Mouse (Mus musculus) thymus, postnatal 25 days (tissue): ENCODE data around the gene 1700067K01Rik.
"Not testable (repeated sequence)": the region's sequence is repeated elsewhere in the genome, so short reads cannot be mapped to it uniquely, and the experiment has no call there.

Experiments used
- DNase-seq: peaks from one replicate; pipeline ENCODE4 v3.0.0; 2022

Gene 1700067K01Rik

DNA sequence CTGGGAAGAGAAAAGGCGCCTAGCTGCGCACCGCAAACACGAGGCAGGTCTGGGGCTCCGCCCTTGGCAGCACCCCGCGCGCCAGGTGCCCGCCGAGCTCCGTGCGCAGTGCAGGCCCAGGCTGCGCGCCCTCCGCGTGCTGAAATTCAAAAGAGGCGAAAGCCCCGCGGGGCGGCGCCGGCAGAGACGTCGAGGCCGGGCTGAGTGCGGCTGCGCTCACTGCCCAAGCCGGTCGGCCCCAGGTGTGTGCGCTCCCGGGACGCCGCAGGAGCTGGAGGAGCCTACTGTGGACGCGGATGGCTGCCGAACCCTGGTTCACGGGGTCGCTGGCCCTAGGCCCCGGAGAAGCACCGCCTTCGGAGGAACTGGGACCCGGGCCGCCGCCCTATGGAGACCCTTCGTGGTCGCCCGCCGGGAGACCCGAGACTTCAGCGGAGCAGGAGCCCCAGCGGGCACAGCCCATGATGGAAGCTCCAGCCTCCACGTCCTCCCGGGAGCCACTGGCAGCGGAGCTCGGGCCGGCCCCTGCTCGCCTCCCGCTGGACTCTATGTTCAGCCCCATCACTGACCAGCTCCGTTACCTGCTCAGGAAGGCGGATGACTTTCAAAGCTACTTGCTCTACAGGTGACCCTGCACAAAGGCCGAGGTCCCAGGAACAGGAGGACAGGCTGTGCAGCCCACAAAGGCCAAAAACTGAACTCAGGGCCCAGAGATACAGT, at the start of gene 1700067K01Rik:
1700067K01Rik (plus strand) TSS at position 222 of the 720 bp plus-strand sequence.
- DNase-seq, result no peak

DNA sequence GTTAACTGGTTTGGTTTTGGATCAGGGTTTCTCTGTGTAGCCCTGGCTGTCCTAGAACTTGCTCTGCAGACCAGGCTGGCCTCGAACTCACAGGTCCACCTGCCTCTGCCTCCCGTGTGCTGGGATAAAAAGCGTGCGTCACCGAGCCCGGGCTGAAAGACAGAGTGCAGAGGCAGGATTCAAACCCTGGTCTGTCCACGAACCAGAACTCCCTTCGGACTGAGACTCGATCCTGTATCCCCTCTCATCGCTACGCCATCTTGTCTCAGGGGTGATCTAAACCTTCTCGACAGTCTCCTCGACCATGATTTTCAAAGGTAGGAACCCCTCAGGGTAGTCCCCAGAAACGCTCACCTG, 46.6 kb upstream of the 1700067K01Rik start:
- DNase-seq, result no peak

DNA sequence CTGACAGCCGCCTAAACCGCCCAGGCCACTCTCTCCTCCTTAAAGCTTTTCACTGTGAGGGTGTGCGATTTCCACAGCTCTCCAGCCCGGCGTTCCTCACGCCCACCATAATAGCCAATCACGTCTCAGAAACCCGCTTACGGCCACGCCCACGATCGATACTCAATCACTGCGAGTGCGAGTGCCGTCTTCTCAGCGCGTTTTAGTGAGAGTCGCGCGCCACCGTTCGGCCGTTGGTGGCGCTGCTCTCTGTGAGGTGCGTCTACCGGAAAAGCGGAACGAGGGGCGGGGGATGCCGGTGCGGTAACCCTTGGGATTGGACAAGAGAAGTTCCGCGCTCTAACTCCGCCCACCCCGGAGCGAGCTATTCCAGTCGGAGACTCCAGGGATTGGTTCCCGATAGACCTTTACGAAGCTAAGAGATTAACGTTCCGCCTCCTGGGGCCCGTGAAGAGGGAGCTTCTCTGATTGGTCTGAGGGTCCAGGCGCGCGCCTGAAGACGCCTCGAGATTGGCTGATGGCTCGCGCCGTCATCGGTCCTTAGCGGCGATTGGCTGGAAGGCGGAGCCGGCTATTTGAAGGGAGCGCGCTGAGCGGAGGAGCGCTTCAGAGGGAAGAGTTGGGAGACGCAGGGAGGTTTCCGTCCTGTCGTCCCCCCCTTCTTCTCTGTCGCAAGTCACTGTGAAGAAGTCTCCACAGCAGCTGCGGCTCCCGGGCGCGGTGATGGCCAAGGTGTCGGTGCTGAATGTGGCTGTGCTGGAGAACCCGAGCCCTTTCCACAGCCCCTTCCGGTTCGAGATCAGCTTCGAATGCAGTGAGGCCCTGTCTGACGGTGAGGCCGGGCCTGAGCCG, 46.0 kb upstream of the 1700067K01Rik start, which contains the start of the genes Gm10644 and Asf1b:
Gm10644 (minus strand) TSS at position 100 of the 852 bp plus-strand sequence.
Asf1b (plus strand) TSS at position 402 of the 852 bp plus-strand sequence.
- DNase-seq, result peak; percentile 93

DNA sequence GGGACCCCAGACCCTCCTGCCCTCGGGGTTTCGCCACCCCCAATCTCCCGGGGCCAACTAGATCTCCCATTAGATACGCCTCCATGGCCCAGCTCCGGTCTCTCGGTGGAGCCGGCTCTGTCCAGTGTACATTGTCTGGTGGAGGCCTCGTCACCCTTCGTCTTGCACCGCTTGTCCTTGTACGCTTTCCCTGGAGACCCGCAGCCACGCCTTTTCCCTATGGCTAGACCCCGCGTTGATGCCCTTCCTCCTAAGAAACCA, 45.4 kb upstream of the 1700067K01Rik start:
- DNase-seq, result no peak

DNA sequence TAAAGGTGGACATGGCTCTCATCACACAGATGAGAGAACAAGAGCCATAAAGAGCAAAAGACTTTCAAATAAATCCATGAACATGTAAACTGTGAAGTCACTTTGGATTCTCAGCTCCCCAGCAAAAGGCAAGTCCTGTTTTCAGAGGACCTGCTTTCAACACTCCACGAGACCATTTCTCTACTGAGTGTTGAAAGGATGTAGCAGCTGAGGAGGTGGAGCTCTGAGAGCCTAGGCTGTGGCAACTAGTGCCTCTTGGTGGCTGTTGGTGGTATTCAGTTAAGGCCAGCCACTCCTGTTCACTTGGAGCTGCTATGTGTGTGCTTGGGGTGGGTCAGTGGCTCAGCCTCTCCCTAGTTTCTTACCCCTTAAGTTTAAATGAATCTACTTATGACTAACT, 44.5 kb upstream of the 1700067K01Rik start:
- peak; percentile 52 for DNase-seq

DNA sequence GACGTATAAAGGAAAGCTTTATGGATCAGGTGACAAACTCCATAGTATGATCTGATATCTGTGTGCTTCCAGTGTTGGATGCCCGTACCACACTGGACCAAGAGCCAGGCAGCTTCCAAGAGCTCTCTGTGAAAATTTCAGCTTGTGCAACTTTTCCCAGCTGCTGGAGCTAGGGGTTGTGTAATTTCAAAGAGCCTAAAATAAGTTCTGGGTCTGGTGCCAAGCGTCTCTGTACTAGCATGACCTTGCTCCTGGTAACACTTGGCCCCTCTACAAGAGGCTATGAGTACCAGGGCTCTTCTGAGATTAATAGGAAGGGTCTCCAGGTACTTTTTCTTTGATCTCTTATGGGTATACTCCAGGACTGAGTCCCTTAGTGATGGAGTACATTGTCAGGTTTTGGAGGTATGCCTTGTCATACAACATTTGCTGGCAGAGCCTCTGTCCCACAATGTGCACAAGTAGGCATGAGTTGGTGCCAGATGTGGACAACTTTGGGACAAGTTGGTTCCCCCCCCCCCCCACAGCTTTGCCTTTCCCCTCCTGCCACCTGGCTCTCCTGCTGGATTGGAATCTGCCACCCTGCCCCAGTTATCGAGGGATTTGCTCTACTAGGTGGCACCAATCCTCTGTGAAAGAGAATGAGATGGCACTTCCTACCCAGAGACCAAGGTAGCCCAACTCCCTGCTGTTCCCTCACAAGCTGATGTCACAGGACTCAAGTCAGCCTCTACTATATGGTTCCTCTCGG, 37.1 kb upstream of the 1700067K01Rik start:
- no peak for DNase-seq

DNA sequence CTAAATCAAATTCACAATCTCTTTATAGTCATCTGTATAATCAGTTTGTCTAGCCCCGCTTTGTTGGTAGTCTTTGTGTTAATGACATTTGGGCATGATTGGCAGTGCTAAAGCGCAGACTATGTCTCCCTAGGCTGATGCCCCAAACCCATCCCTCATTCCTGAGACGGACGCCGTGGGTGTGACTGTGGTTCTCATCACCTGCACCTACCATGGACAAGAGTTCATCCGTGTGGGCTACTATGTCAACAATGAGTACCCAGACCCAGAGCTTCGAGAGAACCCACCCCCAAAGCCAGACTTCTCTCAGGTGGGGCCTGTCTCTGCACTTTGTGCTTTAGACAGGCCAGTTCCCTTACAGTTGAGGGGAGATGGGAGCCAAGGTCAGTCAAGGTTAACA, 33.6 kb upstream of the 1700067K01Rik start:
- no peak for DNase-seq

DNA sequence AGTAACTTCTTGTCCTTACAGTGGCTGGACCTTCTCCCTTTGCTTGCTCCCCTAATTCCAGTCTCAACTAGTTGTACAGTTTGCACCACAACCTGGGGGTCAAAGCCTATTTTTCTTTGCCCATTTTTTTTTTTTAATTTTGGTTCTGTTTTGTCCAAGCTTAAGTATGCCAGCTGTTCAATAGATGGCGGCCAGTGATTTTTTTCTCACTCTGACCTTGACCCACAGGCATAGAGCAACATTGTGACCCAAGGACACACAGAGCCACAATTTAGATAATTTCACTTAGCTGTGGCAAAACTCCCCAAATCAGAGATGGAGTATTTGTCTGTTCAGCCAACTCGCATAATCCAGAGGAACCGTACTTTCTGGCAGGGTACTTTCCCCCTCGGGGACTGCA, 30.2 kb upstream of the 1700067K01Rik start:
- DNase-seq, result no peak

DNA sequence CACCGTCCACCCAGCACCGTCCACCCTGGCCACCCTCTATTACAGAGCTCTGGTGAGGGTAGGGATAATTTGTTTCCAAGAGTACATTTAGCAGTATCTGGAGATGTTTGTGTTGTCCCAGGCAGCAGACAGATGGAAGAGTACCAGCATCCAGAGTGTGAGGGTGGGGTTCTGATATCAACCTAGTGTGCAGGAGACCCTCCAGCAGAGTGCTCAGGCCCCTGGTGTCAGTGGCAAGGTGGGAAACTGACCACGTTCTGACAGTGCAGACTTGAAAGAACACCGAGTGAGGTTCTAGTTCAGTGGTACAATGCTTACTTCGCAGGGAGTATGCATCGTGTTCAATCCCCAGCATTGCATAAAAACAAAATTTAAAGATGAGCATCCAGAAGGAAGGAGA, 29.6 kb upstream of the 1700067K01Rik start:
- DNase-seq, result no peak

DNA sequence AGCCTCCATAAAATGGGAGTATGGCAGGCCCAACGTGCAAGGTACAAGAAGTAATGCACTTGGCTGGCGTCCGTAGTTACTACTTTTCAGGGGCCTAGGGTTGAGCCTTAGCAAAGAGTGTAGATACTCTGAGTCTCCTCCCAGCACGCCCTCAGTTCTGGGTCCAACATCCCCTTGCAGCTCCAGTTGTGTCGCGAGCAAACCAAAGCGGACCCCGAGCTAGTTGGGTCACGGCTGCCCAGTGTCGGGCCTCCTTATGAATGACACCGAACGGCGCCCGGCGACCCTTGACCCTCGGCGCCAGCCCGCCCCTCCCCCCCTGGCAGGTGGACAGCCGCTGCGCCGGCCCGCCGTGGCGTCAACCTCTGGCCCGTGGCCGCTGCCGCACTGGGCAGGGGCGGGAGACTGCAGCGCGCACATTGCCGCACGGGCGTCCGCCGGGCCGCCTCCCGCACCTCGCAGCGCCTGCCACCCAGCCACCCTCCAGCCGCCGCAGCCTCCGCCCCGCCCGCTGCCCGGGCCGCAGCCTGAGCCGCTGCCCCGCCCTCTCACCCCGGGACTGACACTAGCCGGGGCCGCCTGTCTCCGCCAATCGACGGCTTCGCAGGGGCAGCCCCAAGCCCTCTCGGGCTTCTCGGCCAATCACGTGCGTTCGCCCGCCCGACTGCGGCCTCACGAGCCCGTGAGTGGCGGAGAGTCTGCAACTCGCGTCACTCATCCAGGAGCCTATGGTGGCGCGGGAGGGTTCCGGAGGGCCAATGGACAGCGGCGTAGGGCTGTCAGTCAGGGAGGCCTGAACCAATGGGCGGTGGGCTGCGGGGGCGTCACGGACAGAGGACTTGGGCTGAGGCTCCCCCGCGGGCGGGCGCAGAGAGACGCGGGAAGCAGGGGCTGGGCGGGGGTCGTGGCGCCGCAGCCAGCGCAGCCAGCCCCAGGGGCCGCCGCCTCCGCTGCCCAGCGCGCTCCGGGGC, 28.9 kb upstream of the 1700067K01Rik start, which contains the start of gene Prkaca:
Prkaca (plus strand) TSS at position 844 of the 971 bp plus-strand sequence.
- DNase-seq, result peak; percentile 97

DNA sequence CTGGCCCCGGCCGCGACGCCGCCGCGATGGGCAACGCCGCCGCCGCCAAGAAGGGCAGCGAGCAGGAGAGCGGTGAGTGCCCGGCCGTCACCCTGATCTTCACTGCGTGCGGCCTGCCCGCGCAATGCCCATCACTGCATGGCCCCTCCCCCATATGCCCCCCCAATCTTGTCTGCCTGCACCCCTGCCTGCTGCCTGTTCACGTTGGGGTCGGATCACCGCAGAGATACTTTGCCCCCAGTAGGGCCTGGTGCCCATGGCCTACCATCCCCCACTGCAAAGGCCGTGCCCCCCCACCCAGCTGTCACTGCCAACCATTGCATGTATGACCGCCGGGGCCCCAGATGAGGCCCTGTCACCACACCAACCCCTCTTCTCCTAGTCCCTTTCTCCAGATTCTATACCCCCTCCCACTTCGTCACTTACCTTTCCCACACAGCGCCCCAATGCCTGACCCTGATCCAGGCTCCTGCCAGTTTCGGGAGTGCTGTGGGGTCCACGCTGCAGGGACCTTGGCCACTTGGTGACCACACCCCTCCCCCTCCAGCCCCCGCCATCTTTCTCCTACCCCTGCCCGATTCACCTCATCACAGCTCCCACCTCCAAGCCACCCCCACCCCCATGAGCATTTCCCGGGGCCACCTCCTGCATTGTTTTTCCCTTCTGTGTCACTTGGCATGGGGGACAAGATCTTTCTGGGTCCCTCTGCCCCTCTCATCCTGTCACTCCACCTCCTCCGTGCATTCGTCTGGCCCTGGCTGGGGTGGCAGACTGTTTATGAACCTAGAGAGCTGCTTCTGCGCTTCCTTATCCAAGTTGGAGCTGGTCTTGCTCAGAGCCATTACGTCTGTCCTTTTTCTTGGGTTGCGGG, 27.9 kb upstream of the 1700067K01Rik start:
- DNase-seq, result no peak

DNA sequence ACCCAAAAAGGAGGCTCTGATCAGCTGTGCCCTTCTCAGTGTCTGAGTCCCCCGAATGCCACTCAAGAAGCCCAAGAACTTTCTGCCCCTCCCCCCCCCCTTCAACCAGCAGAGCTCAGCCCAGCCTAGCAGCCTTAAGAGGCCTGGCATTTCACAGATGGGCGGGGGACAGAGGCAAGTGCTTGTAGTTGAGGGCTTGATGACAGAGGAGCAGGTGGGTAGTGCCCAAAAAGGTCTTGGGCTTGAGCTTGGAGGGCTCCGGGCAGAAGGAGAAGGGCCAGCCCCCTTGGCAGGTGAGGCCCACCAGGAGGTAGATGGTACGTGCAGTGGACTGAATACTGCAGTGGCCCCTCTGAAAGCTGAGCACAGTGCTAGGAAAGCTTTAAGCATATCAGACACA, 26.8 kb upstream of the 1700067K01Rik start:
- DNase-seq, result no peak

DNA sequence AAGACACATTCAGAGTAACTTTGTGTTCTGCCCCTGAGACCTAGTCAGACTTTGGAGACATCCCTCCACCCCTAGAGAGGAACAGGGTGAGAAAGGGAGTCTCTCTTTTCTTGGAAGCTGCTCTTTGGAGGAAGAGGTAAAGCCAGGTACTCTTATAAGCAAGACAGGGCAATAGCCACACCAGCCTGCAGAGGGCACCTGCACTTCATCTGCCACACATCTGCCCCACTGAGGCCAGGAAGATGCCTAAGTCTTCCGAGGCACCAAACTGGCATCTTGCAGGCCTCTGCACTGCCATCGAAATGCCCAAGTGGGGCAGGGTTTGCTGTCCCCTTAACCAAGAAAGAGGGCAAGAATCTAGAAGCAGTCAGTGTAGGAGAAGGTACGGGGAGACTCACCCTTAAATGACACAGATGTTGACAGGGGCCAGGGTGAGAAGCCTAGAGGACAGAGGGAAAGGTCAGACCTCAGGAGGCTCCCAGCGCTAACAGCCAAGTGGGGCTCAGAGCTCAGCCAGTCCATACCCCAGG, 25.1 kb upstream of the 1700067K01Rik start:
- DNase-seq, result peak; percentile 52

DNA sequence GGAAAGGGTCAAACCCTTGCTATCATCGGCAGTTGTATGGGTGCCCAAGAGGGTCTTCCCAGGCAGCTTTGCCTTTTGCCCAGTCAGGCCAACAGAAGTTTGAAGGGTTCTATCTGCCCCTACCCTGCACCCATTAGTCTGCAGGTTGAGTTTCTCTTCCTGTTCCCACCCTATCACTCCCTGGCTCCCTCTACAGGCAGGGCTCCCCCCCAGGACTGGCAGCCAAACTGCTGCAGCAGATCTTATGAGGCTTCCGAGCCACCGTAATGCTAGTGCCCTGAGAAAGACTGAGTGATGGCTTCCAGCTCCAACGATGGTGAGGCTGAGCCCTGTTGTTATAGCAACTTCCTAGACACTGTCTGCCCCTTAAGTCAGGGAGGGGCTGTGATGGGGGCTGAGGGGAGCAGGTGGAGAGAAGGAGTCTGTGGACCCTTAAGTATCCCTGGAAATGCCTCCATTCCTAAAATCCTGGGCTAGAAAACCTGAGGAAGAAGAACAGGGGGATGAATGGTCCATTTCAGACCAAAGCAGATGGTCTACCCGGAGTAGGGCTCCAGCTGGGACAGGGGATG, 24.4 kb upstream of the 1700067K01Rik start:
- no peak for DNase-seq

DNA sequence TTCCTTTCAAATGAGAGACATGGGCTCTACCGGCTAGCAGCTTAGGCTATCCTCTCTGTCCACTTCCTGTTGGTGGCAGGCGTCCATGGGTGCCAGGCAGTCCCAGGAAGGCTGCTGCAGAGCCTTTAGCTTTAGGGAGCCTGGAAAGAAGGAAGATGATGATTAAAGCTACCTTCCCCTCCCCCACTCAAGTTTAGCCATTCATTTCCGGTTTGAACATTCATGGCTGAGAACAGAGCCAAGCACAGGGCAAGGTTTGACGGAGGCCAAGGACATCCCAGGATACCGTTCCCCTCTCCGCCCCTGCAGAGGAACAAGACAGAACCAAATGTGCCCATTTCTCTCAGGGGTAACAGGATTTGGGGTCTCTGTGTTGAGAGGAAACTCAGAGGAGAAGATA, 23.7 kb upstream of the 1700067K01Rik start:
- no peak for DNase-seq

DNA sequence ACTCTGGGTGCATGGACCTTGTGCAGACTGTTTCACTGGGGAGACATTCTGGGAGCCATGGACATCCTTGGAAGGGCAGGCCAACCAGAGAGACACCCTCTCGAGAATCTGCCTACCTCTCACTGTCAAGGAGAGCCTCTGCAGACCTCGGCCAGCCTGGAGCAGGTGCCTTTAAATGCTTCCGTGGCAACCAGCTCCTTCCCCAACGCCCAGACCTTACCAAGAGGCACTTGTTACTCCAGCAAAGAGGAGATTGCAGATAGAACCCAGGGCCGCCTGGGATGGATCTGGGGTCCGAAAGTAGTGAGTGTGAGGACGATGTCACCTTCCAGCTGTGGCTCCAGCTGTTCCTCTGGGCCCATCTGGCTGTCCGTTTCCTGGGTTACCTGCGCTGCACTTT, 23.1 kb upstream of the 1700067K01Rik start:
- no peak for DNase-seq

DNA sequence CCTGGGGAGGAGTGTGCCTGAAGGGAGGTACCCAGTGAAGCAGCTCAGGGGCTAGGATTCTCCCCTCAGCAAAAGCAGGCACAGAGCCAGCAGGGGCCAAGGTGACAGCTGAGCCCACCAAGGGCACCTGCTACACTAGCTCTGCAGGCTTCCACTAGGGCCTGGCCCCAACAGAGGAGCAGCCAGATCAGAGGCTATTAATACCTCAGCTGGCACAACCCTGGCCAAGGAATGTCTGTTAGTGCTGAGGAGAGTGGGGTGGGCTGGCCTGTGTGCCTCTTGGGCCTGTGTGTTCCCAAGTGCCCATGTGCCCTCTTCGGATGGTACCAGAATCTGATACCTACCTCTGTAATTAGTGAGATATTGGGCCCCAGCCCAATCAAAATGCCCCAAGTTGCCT, 21.1 kb upstream of the 1700067K01Rik start:
- no peak for DNase-seq

DNA sequence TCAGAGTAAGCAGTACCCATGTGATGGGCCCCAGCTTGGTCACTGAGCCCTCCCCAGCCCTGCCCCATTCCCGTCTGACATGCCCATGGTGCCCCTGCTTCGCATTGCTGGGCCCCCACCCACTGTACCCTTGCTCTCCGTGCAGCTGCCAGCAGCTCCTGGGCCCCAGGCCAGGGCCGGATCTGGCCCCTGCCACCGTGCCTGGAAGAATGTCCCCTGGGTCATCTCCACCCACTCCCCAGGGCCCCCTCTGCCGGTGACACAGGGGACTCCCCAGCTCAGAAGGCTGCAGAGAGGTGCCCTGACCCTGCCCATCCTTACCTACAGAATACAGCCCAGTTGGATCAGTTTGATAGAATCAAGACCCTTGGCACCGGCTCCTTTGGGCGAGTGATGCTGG, 20.5 kb upstream of the 1700067K01Rik start:
- no peak for DNase-seq

DNA sequence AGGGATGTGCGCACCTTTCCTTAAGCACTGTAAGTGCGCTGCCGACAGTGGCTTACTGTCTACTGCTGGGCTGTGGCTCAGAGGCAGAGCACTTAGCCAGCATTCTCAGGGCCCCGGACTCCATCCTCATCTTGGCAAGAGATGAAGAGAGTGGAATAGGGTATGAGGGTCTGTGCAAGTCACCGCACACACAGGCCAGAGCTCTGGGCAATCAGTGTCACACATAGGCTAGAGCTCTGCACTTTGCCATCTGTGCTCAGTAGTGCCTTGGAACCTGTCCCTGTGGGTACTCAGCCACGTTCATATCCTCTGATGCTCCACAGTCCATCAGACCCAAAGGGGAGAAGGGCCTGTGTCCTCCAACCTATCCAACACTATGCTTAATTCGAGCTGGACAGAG, 19.8 kb upstream of the 1700067K01Rik start:
- DNase-seq, result no peak

DNA sequence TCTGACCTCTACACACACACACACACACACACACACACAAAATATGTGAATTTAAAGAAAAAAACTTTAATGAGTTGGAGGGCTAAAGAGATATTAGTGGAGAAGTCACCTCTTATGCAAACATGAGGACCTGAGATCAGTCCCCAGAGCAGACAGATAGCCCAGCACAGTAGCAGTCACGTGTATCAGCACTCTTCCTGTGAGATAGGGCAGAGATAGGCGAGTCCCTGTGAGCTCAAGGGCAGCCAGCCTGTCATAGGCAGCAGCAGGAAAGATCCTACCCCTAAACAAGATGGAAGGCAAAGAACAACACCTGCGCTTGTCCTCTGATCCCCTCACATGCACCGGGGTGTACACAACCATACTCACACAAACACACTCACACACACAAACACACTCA, 18.9 kb upstream of the 1700067K01Rik start:
- DNase-seq, result no peak

DNA sequence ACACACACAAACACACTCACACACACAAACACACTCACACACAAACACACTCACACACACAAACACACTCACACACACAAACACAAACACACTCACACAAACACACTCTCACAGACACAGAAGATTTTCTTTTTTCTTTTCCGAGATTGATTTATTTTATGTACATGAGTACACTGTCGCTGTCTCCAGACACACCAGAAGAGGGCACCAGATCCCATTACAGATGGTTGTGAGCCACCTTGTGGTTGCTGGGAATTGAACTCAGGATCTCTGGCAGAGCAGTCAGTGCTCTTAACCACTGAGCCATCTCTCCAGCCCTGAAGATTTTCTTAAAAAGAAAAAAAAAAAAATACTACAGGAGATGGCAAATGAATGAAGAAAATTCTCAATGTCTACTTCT, 18.1 kb upstream of the 1700067K01Rik start:
- not testable (repeated sequence) for DNase-seq
